Mouse (Mus musculus): Measurements from ENCODE around the gene Rps6ka5.

Rps6ka5 gene

GRCm38 (mm10) chr12:100726651-100727050 lies at the start of gene Rps6ka5:
Gene Rps6ka5, minus strand, starts transcription at chr12:100726983.
- DNase-seq (ENCODE audit: low spot score): no peak

- DNase-seq (ENCODE audit: low spot score): no peak
Measured at GRCm38 (mm10) chr12:100775911-100776581, 49.3 kb upstream of the Rps6ka5 start.

- no peak for DNase-seq (ENCODE audit: low spot score)
Measured at GRCm38 (mm10) chr12:100775291-100775690, 48.5 kb upstream of the Rps6ka5 start.

GRCm38 (mm10) chr12:100774756-100775155 lies 48.0 kb upstream of the Rps6ka5 start:
- no peak for DNase-seq (ENCODE audit: low spot score)

- DNase-seq (ENCODE audit: low spot score): peak; percentile 48
Measured at GRCm38 (mm10) chr12:100772230-100772984, 45.6 kb upstream of the Rps6ka5 start.

- no peak for DNase-seq (ENCODE audit: low spot score)
Measured at GRCm38 (mm10) chr12:100770765-100771164, 44.0 kb upstream of the Rps6ka5 start.

GRCm38 (mm10) chr12:100769871-100770270 lies 43.1 kb upstream of the Rps6ka5 start:
- no peak for DNase-seq (ENCODE audit: low spot score)

- no peak for DNase-seq (ENCODE audit: low spot score)
Measured at GRCm38 (mm10) chr12:100764329-100765018, 37.7 kb upstream of the Rps6ka5 start.

GRCm38 (mm10) chr12:100762663-100763425 lies 36.1 kb upstream of the Rps6ka5 start:
- DNase-seq (ENCODE audit: low spot score): no peak

- no peak for DNase-seq (ENCODE audit: low spot score)
Measured at GRCm38 (mm10) chr12:100757427-100757826, 30.6 kb upstream of the Rps6ka5 start.

GRCm38 (mm10) chr12:100753716-100754115 lies 26.9 kb upstream of the Rps6ka5 start:
- DNase-seq (ENCODE audit: low spot score): no peak

GRCm38 (mm10) chr12:100752977-100753376 lies 26.2 kb upstream of the Rps6ka5 start:
- no peak for DNase-seq (ENCODE audit: low spot score)

- DNase-seq (ENCODE audit: low spot score): no peak
Measured at GRCm38 (mm10) chr12:100742468-100742867, 15.7 kb upstream of the Rps6ka5 start.

GRCm38 (mm10) chr12:100740313-100740712 lies 13.5 kb upstream of the Rps6ka5 start:
- DNase-seq (ENCODE audit: low spot score): no peak

- DNase-seq (ENCODE audit: low spot score): peak; percentile 10
Measured at GRCm38 (mm10) chr12:100739011-100739570, 12.3 kb upstream of the Rps6ka5 start.

GRCm38 (mm10) chr12:100738498-100738897 lies 11.7 kb upstream of the Rps6ka5 start:
- DNase-seq (ENCODE audit: low spot score): no peak

GRCm38 (mm10) chr12:100735581-100735980 lies 8.8 kb upstream of the Rps6ka5 start:
- no peak for DNase-seq (ENCODE audit: low spot score)

- no peak for DNase-seq (ENCODE audit: low spot score)
Measured at GRCm38 (mm10) chr12:100735156-100735555, 8.4 kb upstream of the Rps6ka5 start.

- no peak for DNase-seq (ENCODE audit: low spot score)
Measured at GRCm38 (mm10) chr12:100728646-100729485, 2.1 kb upstream of the Rps6ka5 start.

GRCm38 (mm10) chr12:100727891-100728290 lies 1.1 kb upstream of the Rps6ka5 start:
- no peak for DNase-seq (ENCODE audit: low spot score)

- no peak for DNase-seq (ENCODE audit: low spot score)
Measured at GRCm38 (mm10) chr12:100725458-100725786, 1.4 kb downstream of the Rps6ka5 start.
